Mouse (Mus musculus): ENCODE measurements around the gene Arl9.

- TF ChIP-seq CTCF (IDR thresholded peaks at IDR 0.05; ENCODE audit: low read depth) (no peak), EP300 (IDR thresholded peaks at IDR 0.05; ENCODE audit: low read depth) (no peak)
Measured at GRCm38 (mm10) chr5:77028034-77028433, 24.2 kb downstream of the Arl9 start.
